Comparison of ENCODE assay signal across 7 mouse cellular contexts in genomic region chr4:71130946-71131669, GRCm38 (mm10).
DNase-seq lines count a peak whose midpoint lies in the region; ATAC-seq lines count a peak whose summit lies in the region.

No protein-coding gene starts in this region.

- H3K4me3 ChIP-seq in hindbrain, embryonic 14.5 days (replicated peaks; ENCODE audit: low read length) = no peak overlapping the region
- H3K4me3 ChIP-seq in midbrain, embryonic 10.5 days = no peak overlapping the region

- ATAC-seq in hindbrain, embryonic 14.5 days (ENCODE audit: low FRiP score) = peak; percentile 74; the same call in 1 of the 2 replicates

- H3K36me3 ChIP-seq in hindbrain, embryonic 14.5 days (replicated peaks; ENCODE audit: control insufficient read depth, insufficient read depth) = no peaks in the 10 kb centered on the region
- no peaks in the 10 kb centered on the region for H3K36me3 ChIP-seq in midbrain, embryonic 10.5 days

- H3K27me3 ChIP-seq in hindbrain, embryonic 14.5 days (ENCODE audit: control insufficient read depth, insufficient read depth, low read length) = no peaks in the 10 kb centered on the region
- H3K27me3 ChIP-seq in midbrain, embryonic 10.5 days (ENCODE audit: low read depth, poor library complexity, severe bottlenecking) = no peaks in the 10 kb centered on the region

- H3K4me2 ChIP-seq in hindbrain, embryonic 14.5 days (replicated peaks) = no peak overlapping the region

- no peak overlapping the region for H3K9ac ChIP-seq in hindbrain, embryonic 14.5 days

- no peaks in the 10 kb centered on the region for H3K9me3 ChIP-seq in hindbrain, embryonic 14.5 days (ENCODE audit: control insufficient read depth, low read length)
- H3K9me3 ChIP-seq in midbrain, embryonic 10.5 days (replicated peaks) = no peaks in the 10 kb centered on the region

- peak; percentile 80 for DNase-seq in Muller cell, postnatal 12 days (ENCODE audit: inconsistent ontology term)
- peak; percentile 40 for DNase-seq in brain, embryonic 18.5 days (ENCODE audit: low read depth, low spot score)
- DNase-seq in hindbrain, embryonic 14.5 days (ENCODE audit: low spot score) = peak; percentile 61
- peak; percentile 15 for DNase-seq in midbrain, embryonic 10.5 days (ENCODE audit: low spot score)
- DNase-seq in heart, adult 9 months (ENCODE audit: low spot score in 2 of 2) = no peak
- DNase-seq in thymus, postnatal 36 days = no peak
- no peak for DNase-seq in cerebellum, postnatal 36 days

- H3K4me1 ChIP-seq in hindbrain, embryonic 14.5 days (replicated peaks; ENCODE audit: control insufficient read depth, insufficient read depth, low read length) = no peaks in the 10 kb centered on the region
- H3K4me1 ChIP-seq in midbrain, embryonic 10.5 days = peaks cover 9% of the 10 kb centered on the region; the same call in 1 of the 2 replicates

- 31% methylated on average over 7 of the region's 7 CpGs for WGBS in hindbrain, embryonic 14.5 days
- 59% methylated on average over 7 of the region's 7 CpGs for WGBS in midbrain, embryonic 10.5 days

- H3K27ac ChIP-seq in hindbrain, embryonic 14.5 days = no peak overlapping the region
- no peak overlapping the region for H3K27ac ChIP-seq in midbrain, embryonic 10.5 days (replicated peaks)

Comparison
In these comparisons a context has a peak if more than half of its experiments do, and no peak if none do; other contexts are left out.
1. DNase-seq: peak in Muller cell, postnatal 12 days (single experiment), brain, embryonic 18.5 days (single experiment), hindbrain, embryonic 14.5 days (single experiment) and midbrain, embryonic 10.5 days (single experiment); none in heart, adult 9 months (0 of 2), thymus, postnatal 36 days (0 of 2) and cerebellum, postnatal 36 days (0 of 2).